Mouse (Mus musculus): ENCODE measurements around the gene Dnal1.

Dnal1 gene

DNA sequence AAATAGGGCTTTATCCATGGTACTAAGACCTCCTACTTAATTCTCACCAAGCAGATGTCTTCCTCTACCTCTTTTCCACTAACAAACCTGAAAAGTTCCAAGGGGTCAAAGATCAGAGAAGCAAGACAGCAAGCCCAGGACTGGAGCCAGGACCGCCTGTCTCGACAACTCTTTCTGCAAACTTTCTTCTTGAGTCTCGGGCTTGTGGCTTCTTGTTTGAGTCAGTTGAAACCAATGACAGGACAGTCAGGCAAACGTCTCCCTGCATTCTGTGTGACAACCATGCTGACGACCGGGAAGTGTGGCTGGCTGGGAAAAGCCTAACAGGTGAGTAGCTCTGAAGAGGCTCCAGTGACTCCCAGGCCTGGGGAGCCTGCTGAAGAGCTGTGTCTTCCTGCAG is 71.4 kb downstream of the Dnal1 start:
- no peak for DNase-seq (ENCODE audit: low spot score in 2 of 2)

- DNase-seq (ENCODE audit: low spot score in 2 of 2), result no peak
Measured at GRCm38 (mm10) chr12:84186536-84186935, 72.4 kb downstream of the Dnal1 start.

DNA sequence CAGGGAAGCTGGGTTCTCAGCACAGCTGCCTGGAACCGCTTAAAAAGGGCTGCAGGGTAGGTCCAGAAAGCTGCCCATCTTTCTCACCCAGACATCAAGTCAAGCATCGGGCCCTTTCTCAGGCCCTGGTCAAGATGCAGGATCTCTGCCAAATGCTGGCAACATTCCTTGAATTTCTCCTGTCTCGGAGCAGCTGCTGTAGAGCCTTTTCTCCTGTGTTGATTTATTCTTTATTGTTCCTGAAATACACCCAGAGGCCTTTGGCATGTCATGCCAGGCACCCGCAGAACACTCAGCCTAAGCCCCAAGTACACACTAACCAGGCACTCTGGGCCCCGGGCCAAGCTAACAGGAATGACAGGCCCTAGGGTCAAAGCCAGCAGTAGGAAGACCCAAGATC is 72.8 kb downstream of the Dnal1 start:
- no peak for DNase-seq (ENCODE audit: low spot score in 2 of 2)

GRCm38 (mm10) chr12:84187752-84188601 is 73.8 kb downstream of the Dnal1 start:
- DNase-seq (ENCODE audit: low spot score in 2 of 2), result no peak

DNA sequence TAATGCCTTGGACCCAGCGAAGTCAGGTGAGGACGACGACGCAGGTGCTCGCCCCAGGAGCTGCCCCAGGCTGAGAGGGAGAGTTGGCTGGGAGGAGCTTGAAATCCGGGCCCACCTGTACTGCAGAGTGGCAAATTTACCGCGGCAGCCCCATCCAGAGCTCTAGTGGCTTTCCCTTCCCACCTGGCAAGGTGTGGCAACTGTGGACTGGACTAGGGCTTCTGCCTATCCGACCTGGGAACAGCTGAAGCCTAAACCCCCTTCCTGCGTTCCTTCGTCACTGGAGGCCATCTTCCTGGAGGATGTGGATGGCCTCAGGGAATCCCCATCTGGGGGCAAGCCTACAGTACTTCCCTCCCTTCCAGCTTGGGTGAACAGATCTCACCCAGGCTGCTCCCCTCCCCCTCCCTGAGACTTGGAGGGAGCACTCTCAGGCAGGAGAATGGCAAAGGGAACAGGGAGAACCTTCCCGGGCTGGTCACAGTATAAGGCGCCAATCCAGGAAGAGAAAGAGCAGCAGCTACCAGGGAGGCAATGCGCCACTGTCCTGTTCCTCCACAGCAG is 74.8 kb downstream of the Dnal1 start:
- DNase-seq (ENCODE audit: low spot score in 2 of 2), result no peak

DNA sequence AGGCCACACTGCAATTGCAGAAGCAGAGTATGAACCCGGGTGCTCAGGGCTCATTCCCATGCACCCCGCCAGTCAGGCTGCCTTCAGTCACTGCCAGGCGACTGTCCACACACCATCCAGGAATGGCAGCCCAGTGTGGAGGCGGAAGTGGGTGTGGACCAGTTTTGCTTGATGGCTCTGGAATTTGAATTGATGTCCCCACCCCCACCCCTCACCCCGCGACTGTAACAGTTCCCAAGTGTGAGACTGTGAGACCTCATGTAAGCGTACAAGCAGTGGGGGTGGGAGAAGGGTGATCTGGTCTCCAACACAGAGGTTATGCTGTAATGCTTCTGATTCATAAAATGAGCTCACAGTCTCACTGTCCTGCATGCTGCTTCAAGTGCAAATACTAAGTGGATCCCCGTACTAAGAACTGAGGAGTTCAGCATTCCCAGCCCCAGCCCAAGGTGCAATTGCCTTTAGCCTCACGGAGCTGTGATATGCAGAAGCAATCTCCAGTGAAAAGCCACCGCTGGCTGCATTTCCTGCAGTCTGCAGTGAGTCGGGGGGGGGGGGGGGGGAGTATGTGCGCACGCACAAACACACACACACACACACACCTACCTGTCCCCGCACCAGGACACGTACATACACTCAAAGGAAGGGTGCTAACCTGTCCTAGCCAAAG is 76.1 kb downstream of the Dnal1 start:
- no peak for DNase-seq (ENCODE audit: low spot score in 2 of 2)

- no peak for DNase-seq (ENCODE audit: low spot score in 2 of 2)
Measured at GRCm38 (mm10) chr12:84191190-84191589, 77.0 kb downstream of the Dnal1 start.

DNA sequence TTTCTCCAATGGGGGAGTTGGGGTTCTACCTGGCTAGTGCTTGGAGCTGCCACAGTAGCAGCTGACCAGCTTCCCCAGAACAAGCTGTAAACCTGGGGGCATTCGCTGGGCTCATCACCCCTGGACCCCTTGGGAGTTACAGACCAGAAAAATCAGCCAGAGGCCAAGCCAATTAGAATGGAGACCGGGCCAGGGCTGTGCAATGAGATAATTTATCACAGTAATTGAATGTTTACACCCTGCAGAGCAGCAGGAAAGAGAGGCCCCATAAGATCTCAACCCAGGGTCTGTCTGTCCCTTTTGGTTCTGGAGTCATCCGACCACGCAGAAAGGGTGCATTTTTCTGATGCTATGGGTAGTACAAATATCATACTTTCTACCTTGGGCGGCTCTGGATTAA is 77.6 kb downstream of the Dnal1 start:
- DNase-seq (ENCODE audit: low spot score in 2 of 2), result no peak

DNA sequence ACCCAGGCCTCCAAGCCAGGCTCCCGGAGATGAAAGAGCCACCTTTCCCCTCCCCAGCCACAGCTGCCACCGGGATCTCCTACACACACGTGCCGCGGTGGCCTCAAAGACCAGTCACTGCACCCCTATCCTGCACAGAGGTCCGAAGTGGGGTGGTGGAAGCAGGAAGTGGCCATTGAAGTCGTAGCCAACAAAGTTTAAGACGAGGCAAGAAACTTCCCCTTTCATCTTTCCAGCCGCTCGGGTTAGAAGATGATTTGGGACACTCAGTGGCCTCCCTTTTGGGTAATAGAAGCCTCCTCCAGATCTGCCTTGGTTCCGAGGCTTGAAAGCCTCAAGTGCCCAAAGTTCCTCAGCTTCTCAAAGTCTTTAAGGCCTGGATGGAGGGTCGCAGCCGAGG is 78.1 kb downstream of the Dnal1 start:
- DNase-seq (ENCODE audit: low spot score in 2 of 2), result no peak

- DNase-seq (ENCODE audit: low spot score in 2 of 2), result peak in 1 of 2 experiments; percentile 53
Measured at GRCm38 (mm10) chr12:84192741-84193641, 78.8 kb downstream of the Dnal1 start.

- DNase-seq (ENCODE audit: low spot score in 2 of 2), result peak; percentile 89 to 91
Measured at GRCm38 (mm10) chr12:84193642-84194399, 79.7 kb downstream of the Dnal1 start.

DNA sequence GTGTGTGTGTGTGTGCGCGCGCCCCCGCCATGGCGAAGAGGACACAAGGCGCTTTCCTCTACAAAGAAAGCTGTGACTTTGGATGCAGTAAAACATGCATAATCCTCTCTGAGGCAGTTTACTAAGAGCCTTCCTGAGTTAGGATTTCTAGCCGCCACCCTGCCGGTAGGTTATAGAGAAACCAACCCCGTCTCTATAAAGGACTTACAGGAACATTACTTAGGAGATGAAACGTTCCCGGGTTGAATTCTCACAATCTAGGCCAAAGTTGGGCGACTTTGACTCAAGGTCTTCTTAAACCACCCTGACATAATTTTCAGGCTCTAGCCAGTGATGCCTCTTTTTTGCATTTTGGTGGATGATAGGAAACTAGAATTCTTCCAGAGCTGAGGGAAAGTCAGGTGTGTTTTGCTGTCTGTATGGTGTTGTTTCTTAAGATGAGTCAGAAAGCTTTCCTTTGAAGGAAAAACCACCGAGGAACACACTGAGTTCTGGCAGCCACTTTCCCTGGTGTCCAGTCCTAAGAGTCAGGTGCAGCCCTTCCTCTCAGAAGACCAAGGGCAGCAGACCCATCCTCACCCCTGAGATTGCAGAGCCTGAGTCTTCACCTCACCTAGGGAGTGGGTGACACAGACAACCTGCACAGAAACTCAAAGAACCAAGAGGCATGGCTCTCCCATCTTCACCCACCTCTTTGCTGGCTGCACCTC is 80.4 kb downstream of the Dnal1 start:
- DNase-seq (ENCODE audit: low spot score in 2 of 2), result no peak

- no peak for DNase-seq (ENCODE audit: low spot score in 2 of 2)
Measured at GRCm38 (mm10) chr12:84195195-84195594, 81.0 kb downstream of the Dnal1 start.

Data from right cerebral cortex, adult 2 months (tissue).